Mouse (Mus musculus): ENCODE results near the gene H2afz.
A peak's percentile ranks its signal among the peaks of the same experiment; 100 is the strongest.
"Not testable (repeated sequence)": the region's sequence is repeated elsewhere in the genome, so short reads cannot be mapped to it uniquely, and the experiment has no call there.

Gene H2afz

DNA sequence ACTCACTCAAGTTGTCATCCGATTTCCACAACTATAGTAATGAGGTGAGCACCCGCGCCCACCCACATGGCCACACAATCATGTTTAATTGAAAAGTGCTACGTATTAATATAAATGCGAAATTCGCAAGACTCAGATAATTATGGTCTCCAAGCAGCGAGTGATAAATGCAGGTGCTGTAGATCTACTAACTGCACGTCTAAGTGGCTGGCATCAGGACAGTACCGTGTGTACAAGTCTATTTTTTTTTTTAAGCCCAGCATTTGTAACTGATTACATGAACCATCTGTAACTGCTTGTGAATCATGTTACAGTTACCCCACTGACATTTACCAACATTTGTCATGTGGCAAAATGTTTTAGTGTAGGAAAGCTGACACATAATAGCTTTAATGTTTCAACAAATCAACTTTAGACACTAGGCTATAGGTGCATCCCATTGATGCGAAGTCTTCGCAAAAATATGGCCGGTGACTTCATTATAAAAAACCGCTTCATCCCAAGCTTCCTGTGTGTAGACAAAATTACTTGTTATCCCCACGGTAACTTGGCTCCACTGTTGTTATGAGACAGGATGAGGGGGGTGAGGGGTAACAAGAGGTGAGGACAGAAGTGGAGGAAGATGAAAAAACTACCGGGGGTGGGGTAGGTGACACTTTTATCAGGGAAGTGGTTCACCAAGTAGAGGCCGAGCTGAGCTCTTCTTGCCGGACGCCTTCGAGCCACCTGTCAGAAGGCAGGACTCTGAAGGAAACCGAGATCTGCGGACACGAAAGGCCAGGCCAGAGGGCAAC, 760 bp upstream of the H2afz start:
- no peak for DNase-seq

DNA sequence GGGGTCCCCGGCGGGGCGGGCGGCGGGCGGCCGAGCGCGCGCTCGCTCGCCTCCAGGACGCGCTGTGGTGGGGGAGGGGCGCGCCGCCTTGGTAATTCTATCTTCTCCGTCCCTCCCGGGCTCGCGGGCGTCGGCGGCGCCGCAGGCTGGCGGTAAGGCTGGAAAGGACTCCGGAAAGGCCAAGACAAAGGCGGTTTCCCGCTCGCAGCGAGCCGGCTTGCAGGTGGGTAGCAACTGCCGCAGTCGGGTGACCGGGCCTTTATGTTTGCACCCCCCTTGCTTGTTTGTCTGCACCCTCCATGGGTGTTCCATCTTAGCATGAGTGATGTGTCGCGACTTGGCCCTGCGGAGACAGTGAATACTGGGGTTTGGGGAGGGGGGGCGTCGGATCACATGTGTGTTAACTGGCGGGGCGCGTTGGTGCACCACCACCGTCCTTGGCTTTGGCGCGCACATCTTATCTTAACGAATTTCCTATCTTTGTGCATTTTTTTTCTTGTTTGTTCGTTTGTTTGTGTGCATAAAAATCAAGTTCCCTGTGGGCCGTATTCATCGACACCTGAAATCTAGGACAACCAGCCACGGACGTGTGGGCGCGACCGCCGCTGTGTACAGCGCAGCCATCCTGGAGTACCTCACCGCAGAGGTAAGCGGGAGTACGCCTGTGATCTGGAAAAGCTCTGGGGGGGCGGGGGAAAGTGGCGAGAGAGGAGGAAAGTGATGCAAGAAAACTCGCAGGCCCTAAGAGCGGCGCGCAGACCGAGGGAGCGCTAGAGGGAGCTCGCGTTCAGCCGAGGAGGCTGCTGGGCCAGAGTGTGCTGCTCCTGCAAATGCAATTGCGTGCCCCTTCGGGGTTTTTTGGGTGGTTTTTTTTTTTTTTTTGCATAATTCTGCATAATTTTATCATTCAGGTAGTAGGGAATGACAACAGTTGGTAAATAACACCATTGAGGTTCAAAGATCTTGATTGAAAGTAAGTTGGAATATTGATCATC, 998 bp downstream of the H2afz start:
- peak; percentile 94 for DNase-seq

DNA sequence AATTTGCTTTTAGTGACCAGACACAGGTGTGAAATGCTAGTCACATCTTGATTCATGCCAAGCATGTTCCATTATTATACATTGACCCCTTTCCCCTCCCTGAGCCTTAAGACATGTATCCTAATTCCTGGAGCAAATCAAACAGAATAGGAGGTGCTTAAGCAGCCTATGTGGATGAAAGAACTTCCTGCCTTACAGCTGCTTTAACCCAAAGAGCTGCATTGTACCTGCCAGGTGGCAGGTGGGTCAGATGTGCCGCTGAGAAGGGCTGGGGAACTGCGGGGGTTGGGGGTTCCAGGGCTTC, 2.8 kb downstream of the H2afz start:
- DNase-seq = no peak

- peak; percentile 84 for DNase-seq
These were observed 3.3 kb downstream of the H2afz start, which contains the start of gene Dnajb14 for GRCm38 (mm10) chr3:137867437-137868093. TSS of gene Dnajb14 (plus strand) at chr3:137867675.

DNA sequence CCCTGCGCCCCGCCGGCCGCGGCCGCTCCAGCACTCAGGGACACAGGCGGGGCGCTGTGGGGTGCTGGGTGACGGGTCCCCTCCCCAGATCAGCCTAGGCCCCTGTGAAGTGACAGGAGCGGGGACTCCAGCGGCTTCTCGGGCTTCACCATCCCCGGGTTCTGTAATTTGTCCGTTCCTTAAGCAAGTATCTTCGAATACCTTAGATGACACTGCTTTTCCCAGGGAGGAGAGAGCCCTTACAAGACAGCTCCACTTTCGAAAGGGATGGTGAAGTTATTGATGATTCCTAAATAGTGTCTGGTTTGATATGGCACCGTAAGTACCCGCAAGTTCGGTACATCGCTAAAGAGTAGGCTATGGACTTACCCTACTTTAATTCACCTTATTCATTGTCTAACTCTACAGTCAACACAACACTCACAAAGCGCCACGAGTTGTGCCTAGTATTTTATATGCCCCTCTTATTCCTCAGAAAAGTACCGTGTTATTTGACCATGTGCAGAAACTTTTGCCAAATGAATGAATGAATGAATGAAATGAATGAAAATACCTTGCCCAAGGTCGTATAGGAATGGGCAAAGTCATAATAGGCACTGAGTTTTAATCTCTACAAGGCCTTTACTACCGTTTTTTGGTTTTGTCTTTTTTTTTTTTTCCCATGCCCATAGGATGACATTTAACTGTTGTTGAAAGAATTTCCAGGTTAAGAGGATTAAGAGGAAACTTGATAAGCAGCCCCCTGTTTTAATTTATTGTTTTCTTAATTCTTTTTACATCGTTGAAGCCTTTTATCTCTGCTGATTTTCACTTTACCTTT, 4.0 kb downstream of the H2afz start:
- no peak for DNase-seq

- DNase-seq = no peak
These were observed 5.1 kb downstream of the H2afz start for GRCm38 (mm10) chr3:137869395-137869794.

DNA sequence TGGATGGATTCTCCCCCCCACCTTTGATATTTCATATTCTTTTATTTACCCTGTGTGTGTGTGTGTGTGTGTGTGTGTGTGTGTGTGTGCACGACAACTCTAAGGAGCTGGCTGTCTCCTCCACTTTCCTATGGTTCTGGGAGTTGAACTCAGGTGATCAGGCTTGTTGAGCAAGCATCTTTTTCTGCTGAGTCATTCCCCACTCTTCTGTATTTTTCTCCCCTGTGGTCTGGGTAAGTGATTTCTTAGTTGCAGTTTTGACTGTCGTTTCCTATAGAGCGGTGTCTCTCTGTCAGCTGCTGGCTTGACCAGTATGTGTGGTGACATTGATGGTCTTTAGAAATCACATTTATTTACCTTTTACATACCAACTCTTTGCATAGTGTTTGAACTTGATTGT, 15.0 kb downstream of the H2afz start:
- DNase-seq = no peak

DNA sequence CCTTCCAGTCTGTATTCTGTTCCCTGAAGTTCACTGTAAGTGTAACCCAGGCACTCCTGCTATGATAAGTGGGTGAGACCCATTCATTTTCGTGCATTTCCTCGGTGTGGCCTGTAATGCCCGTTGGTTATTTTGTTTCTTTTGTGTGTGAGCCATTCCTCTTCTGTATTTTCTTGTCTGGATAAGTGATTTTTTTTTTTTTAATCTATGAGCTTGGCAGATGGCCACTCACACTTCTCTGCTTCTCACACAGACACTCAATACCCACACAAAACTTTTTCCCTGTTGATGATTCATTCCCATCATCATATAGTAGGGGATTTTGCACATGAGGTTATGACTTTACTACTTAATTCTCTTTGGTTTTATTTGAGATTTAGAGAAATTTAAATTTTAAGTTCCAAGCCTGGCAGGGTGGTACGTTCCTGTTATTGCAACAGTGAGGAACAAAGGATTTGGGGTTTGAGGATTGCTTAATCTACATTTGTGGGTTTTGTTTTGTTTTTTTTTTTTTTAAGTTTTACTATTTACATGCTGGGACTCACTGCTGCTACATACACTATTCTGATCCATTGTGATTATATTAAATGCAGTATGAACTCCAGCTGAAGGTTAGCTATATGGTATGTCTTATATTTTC, 15.9 kb downstream of the H2afz start:
- no peak for DNase-seq

DNA sequence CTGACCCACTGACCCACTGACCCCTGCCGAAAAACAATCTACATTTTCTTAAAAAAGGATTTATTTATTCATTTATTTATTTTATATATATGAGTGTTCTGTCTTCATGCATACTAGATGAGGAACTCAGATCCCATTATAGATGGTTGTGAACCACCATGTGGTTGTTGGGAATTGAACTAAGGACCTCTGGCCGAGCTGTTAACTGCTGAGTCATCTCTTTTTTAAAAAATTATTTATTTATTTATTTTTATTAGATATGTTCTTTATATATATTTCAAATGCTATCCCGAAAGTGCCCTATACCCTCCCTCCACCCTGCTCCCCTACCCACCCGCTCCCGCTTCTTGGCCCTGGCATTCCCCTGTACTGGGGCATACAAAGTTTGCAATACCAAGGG, 16.8 kb downstream of the H2afz start:
- no peak for DNase-seq

DNA sequence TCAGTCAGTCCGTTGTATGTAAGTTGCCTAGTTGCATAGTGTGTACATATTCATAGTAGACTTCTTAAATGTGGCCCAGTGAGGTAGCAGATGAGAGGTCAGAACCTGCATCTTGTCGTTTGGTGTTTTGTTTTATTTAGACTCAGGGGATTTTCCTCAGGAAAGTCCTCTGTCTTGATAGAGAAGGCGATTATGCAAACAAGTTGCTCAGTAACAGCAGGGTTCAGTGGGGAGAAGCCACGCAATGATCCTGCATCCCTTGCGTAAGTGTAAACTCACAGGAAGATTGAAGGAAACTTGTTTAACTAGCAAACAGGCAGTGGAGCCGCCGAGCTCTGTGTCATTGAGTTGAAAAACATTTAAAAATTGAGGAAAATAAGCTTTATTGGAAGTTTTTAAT, 23.7 kb downstream of the H2afz start:
- no peak for DNase-seq

DNA sequence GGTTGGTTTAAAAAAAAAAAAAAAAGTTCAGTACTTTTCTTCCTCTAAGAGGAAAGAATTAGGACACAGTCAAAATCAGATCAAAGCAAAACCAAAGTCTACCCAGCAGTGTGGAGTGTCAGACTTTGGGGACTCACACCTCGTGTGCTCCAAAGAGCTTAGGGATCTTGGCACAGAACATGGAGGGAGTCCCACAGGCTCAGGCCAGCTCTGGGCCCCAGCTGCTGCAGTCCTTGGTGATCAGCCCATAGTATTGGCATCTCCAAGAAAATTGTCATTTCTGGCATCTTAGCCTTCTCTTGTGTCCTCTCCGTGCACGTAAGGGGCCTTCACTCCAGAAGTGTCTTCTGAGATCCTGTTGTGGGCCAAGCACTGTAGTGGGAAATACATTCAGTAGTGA, 26.8 kb downstream of the H2afz start:
- no peak for DNase-seq

GRCm38 (mm10) chr3:137892118-137892517, 27.8 kb downstream of the H2afz start:
- DNase-seq = no peak

- no peak for DNase-seq
These were observed 29.5 kb downstream of the H2afz start for GRCm38 (mm10) chr3:137893789-137894188.

DNA sequence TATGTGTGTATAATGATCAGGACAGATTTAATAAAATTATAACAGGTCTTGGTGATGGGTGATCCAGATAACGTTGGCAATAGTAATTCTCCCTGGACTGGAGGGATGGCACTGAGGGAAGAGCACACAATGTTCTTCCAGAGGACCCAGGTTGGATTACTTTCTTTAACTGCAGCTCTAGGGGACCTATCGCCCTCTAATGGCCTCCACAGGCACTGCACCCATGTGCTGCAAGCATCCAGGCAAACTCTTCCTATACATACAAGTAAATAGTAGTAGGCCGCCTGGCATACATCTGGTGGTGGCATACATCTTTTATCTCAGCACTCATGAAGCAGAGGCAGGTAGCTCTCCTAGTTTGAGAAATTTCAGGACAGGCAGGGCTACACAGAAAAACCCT, 30.9 kb downstream of the H2afz start:
- DNase-seq = no peak

GRCm38 (mm10) chr3:137896386-137896785, 32.1 kb downstream of the H2afz start:
- no peak for DNase-seq

- DNase-seq = no peak
These were observed 32.6 kb downstream of the H2afz start for GRCm38 (mm10) chr3:137896867-137897266.

- DNase-seq = no peak
These were observed 33.4 kb downstream of the H2afz start for GRCm38 (mm10) chr3:137897685-137898084.

DNA sequence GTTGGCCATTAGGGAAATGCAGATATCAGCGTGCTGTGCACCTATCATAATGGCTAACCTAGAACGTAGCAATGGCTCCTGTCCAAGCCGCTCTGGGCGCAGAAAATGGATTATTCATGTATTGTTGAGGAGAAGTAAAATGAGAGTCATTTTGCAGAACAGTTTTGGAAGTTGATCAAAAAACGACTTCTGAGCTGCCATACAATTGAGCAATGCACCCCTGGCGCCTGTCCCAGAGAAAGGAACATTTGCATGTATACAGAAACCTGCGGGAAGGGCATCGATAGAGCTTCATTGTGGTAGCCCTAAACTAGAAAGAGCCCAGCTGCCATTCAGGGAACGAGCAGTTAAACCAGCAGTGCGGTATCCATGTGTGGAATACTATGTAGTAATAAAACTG, 35.9 kb downstream of the H2afz start:
- DNase-seq = no peak

DNA sequence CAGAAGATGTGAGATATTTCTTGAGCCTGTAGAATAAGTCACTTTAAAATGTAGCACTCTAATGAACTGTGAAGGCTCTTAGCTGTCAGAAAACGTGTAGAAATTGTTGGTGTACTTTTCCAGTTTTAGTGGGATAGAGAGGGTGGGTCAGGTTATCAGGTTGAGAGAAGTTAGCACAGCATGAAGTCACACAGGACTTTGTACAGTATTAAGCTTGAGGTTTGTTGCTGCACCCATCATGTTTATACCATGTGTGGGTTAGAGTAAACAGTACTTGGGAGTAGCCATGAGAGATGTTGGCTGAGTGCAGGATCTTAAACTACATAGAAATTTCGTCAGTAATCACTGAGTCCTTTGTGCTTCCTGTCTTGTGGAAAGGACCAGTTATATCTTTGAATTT, 48.8 kb downstream of the H2afz start:
- DNase-seq = no peak

DNA sequence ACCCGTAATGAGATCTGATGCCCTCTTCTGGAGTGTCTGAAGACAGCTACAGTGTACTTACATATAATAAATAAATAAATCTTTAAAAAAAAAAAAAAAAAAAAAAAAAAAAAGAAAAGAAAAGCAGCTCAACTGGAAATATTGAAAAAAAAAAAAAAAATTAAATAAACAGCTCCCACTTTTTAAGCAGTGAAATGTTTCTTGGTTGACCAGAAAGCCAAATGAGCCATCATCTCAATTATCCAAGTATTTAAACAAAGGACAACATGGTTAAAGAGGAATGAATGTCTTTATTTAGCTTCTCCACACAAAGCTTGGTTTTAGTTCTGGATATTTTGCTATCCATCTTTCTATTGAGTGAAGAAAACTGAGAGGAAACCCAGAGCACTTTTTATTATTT, 50.3 kb downstream of the H2afz start:
- DNase-seq = not testable (repeated sequence)

Data from embryo, embryonic 11 days (tissue).